Mouse (Mus musculus) erythroblast, embryonic 14.5 days (primary cell): ENCODE data around the gene Flna. TPM values are rescaled to one million over a fixed set of nuclear protein-coding genes. Genes with fewer than 3 reads are reported as not detected.

Experiments used
- H3K27me3 ChIP-seq: 2 replicates; pipeline ENCODE4 v1.6.1; 2012; ENCODE audit warnings: inconsistent platforms; ENCODE audit not compliant: control insufficient read depth
- H3K36me3 ChIP-seq: 2 replicates; pipeline ENCODE4 v1.6.1; 2012; ENCODE audit warnings: mild to moderate bottlenecking, inconsistent platforms; ENCODE audit not compliant: control insufficient read depth
- H3K4me1 ChIP-seq: 2 replicates; pipeline ENCODE4 v1.6.1; 2012; ENCODE audit warnings: inconsistent platforms; ENCODE audit not compliant: control insufficient read depth
- H3K4me3 ChIP-seq: replicated peaks from 2 replicates; pipeline ENCODE3; 2012; ENCODE audit warnings: moderate library complexity, mild to moderate bottlenecking, inconsistent platforms
- H3K9me3 ChIP-seq: 2 replicates; pipeline ENCODE4 v1.6.1; 2012; ENCODE audit warnings: low read length, inconsistent platforms, mixed read lengths; ENCODE audit not compliant: control insufficient read depth
- GATA1 ChIP-seq: IDR thresholded peaks from 2 replicates; pipeline ENCODE4 v1.6.1; 2012; ENCODE audit warnings: low read length, inconsistent platforms, mixed read lengths
- TAL1 ChIP-seq: IDR thresholded peaks from 3 replicates; pipeline ENCODE4 v1.6.1; 2012; ENCODE audit warnings: low read length, inconsistent platforms, mixed read lengths
- polyA plus RNA-seq: library from polyadenylated mRNA; stranded (reverse); fragments of >175 nt; gene quantifications from 2 replicates; pipeline ENCODE4 v1.2.3, GENCODE M21; 2012

The Flna gene
- 0.80 and 0.87 TPM in 2 replicates for polyA plus RNA-seq

DNA sequence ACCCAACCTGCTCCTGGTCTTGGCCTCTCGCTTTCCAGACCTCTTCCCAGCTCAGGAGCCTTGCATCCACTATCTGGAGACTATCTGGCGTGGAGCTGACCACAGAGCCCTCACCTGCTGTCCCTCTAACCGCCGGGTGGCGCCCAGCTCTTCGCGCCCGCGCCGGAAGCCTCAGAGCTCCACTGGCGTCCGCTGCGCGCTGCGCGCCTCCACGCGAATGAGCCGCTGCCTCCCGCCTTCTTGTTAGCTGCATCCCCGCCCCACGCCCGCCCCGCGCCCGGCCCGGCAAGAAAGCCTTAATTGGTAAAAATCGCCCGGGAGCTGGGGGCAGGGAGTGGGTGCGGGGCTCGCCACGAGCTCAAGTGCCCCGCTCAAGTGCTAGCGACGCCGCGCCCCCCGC lies at the start of gene Flna:
Gene Flna, minus strand, starts transcription at position 206 of the 400 bp plus-strand sequence.
- peak within 1 kb of the TSS; percentile 43 for H3K4me3 ChIP-seq
- TF ChIP-seq TAL1 = no peak
- no peak for TF ChIP-seq GATA1

DNA sequence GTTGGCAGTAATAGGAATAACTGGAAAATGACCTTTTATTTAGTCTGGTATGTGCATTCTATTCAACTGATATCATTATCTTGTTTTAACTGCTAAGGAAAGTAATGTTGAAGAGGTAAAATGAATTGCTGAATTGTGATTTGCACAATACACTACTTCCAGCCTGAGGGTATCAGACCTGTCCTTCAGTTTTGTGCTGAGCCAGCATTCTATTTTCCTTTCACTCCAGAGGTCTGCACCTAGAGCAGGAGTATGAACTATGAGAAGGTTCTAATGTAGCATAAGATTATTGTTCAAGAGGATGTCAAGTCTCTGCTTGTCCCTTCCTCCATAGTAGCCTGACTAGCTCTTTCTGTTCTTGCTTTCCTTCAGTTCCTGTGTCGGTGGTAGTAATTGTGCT lies 48.7 kb upstream of the Flna start:
- Histone ChIP-seq H3K4me1 (peaks cover 39% of the 10 kb centered on the region), H3K9me3 (peaks cover 3% of the 10 kb centered on the region; the same call in 1 of the 2 replicates), H3K27me3 (no peaks in the 10 kb centered on the region; the same call in 1 of the 2 replicates), H3K4me3 (peak overlapping the region; percentile 53), H3K36me3 (peaks cover 51% of the 10 kb centered on the region)
- TF ChIP-seq TAL1 (no peak), GATA1 (no peak)

More for the DNA sequence above, at the start of gene Flna:
- H3K27me3 ChIP-seq = peaks cover 19% of the 10 kb centered on the region
- peaks cover 7% of the 10 kb centered on the region for H3K9me3 ChIP-seq
- H3K36me3 ChIP-seq = no peaks in the 10 kb centered on the region
- peaks cover 39% of the 10 kb centered on the region for H3K4me1 ChIP-seq

DNA sequence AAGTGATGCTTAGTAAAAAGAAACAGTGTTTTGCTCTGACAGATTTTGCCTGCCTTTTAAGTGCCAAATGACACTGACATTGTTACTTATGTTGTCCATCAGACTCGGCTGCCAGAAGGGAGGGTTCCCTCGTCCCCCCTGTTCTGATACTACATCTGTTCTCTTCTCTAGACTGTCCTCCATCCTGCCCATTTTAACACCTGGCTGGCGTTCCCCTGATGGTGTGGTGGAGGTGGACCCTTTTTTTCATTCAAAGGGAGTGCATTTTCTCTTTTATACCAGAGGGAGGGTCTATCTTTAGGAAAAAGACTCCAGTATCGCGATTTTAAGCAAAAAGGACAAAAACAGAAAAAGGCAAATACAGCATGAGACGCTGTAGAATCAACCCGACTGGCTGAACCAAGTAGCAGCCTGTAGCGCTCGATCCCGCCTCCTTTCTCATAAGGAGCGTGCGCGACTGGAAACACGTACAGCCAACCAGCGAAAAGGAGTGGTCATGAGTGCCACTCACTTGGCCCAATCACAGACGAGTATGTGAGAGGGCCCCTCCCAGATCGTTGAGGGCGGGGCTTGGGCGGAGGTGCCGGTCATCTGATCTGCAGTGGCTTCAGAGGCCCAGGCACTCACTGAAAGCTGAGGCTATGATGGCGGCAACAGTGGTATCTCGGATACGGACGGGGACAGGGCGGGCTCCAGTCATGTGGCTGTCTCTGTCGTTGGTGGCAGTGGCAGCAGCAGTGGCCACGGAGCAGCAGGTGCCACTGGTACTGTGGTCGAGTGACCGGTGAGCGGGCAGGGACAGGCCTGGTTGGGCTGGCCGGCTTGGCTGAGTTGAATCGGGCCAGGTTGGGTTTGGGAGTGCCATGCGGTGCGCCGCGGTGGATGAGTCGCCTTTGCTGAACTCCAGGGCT lies 47.2 kb upstream of the Flna start, which contains the start of gene Atp6ap1:
Gene Atp6ap1, plus strand, starts transcription at position 560 of the 911 bp plus-strand sequence.
- Histone ChIP-seq H3K4me3 (peak within 1 kb of the TSS; percentile 83), H3K4me1 (peaks cover 39% of the 10 kb centered on the region), H3K27me3 (no peaks in the 10 kb centered on the region; the same call in 1 of the 2 replicates), H3K36me3 (peaks cover 35% of the 10 kb centered on the region), H3K9me3 (peaks cover 3% of the 10 kb centered on the region; the same call in 1 of the 2 replicates)
- TF ChIP-seq TAL1 (no peak), GATA1 (no peak)

DNA sequence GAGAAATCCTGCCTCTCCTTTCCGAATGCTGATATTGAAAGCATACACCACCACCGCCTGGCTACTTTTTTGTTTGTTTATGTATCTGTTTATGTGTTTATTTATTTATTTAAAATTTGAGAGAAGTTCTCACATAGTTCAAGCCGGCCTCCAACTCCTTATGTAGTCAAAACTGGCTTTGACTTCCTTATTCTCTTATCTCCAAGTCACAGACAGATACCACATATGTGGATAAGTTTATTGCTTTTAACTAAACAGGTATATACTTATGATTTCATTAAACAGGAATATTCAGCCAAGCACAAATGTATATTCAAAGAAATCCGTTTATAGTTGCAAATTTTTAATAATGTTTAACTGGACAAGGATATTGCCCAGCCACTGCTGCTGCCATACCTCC lies 43.8 kb upstream of the Flna start:
- TF ChIP-seq TAL1 = no peak
- no peak overlapping the region for H3K4me3 ChIP-seq
- H3K9me3 ChIP-seq = peaks cover 3% of the 10 kb centered on the region; the same call in 1 of the 2 replicates
- peaks cover 18% of the 10 kb centered on the region for H3K4me1 ChIP-seq
- no peaks in the 10 kb centered on the region; the same call in 1 of the 2 replicates for H3K27me3 ChIP-seq
- H3K36me3 ChIP-seq = peaks cover 21% of the 10 kb centered on the region

DNA sequence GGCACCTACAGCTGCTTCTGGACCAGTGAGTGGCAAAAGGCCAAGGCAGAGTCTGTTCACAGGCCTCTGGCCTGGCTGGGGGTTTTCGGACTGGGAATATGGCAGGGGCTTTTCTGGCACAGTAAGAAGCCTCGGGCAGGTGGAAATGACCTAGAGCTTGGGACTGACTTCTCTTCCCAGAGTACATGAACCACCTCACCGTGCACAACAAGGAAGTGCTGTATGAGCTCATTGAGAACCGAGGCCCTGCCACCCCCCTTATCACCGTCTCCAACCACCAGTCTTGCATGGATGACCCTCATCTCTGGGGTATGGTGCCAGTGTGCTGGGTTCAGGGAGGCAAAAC lies 33.4 kb upstream of the Flna start:
- Histone ChIP-seq H3K27me3 (peaks cover 5% of the 10 kb centered on the region; the same call in 1 of the 2 replicates), H3K36me3 (peaks cover 29% of the 10 kb centered on the region), H3K4me1 (peaks cover 38% of the 10 kb centered on the region), H3K4me3 (peak overlapping the region; percentile 73), H3K9me3 (peaks cover 4% of the 10 kb centered on the region; the same call in 1 of the 2 replicates)
- TF ChIP-seq TAL1 (no peak), GATA1 (no peak)

DNA sequence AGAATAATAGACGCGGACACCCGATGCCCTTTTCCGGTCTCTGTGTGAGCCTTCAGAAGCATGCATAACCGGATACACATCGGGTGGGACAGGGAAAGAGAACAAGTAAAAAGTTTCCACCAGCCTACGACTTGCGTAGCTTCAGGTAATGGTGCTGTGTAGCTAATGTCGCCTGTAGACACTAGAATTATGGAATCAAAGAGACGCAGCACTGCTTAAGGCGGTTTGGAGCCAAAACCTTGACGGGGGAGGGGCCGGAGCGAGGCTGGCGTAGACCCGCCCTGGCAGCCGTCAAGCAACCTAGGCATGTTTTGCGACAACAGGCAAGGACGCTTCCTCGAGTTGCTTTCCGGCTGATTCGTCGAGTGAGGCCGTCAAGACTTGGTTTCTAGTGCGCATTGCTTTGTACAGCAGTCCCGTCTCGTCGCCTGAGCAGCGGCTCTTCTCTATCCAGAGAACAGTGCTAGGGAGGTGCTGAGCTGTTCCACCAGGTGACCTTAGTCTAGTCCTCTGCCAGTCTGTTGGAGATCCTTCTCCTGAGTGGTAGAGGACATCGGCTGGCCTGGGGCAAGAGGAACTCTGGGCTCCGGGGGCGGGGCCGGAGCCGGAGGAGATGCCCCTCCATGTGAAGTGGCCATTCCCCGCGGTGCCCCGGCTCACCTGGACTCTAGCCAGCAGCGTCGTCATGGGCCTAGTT lies 32.9 kb upstream of the Flna start:
- Histone ChIP-seq H3K36me3 (peaks cover 27% of the 10 kb centered on the region), H3K27me3 (peaks cover 5% of the 10 kb centered on the region; the same call in 1 of the 2 replicates), H3K4me3 (peak overlapping the region; percentile 73), H3K4me1 (peaks cover 40% of the 10 kb centered on the region), H3K9me3 (peaks cover 4% of the 10 kb centered on the region; the same call in 1 of the 2 replicates)
- TF ChIP-seq GATA1 (no peak), TAL1 (no peak)

DNA sequence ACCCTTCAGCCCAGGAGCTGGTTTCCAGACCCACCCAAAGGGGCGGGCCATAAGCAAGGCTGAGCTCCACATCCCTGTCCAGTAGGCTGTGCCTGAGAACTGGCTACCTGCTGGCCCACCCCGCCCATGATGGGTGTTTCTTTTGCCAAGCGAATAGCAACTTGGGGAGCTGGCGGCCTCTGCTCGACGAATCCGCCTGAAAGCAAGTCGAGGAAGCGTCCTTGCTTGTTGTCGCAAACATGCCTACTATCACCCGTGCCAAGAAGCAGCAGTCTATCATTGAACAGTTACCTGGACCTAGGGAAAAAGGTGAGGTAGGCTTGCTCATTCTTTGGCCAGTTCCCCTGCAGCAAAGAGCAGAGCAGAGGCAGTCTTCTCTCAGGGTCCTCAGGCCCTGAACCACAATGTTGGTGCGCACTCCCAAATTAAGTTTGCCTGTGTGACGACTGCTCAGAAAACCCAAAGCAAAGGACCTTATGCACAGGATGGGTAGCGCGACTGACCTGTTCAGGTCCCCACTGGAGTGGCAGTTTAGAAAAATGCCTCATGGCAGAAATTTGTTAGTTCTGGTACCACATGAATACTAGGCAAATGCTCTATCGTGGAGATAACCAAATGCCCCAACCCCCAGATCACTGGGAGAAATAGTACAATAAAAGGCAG lies 32.2 kb upstream of the Flna start, which contains the start of the genes Taz and Dnase1l1:
Gene Taz, plus strand, starts transcription at position 181 of the 663 bp plus-strand sequence.
Gene Dnase1l1, minus strand, starts transcription at position 606 of the 663 bp plus-strand sequence.
- Histone ChIP-seq H3K9me3 (peaks cover 4% of the 10 kb centered on the region; the same call in 1 of the 2 replicates), H3K4me3 (peak within 1 kb of the TSS; percentile 73), H3K27me3 (peaks cover 5% of the 10 kb centered on the region; the same call in 1 of the 2 replicates), H3K4me1 (peaks cover 42% of the 10 kb centered on the region), H3K36me3 (peaks cover 33% of the 10 kb centered on the region)
- TF ChIP-seq GATA1 (no peak), TAL1 (no peak)

DNA sequence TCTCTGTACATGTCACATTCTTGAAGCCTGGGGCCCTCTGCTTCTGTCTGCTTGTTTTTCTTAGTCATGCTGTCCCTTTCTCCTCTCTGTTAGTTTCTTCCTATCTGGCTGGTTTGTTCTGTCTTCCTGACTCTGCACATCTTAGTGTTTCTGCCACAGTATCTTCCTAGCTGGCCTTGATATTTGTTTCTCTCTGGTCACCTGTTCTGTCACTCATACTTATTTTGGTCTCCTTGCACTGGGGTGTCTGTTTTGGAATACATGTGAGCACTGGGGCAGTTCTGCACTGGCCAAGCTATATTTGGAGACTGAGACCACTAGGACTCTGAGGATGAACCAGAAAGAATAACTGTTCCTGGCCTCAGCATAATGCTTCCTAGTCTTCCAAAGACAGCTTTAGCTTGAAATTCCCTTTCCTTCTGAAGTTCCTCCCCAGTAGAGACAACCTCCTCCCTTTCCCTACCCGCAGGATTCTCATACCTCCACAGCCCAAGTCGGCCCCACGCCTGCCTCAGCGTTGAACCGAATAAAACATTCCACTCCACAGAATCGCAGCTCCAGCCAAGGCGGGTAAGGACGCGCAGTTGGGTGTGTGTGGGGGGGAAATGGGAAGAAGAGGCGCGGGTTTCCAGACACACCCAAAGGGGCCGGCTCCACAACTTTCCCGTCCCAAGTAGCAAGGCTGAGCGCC lies 31.6 kb upstream of the Flna start:
- Histone ChIP-seq H3K36me3 (peaks cover 40% of the 10 kb centered on the region), H3K27me3 (peaks cover 5% of the 10 kb centered on the region; the same call in 1 of the 2 replicates), H3K9me3 (peaks cover 4% of the 10 kb centered on the region; the same call in 1 of the 2 replicates), H3K4me1 (peaks cover 42% of the 10 kb centered on the region), H3K4me3 (peak overlapping the region; percentile 73)
- no peak for TF ChIP-seq GATA1
- no peak for TF ChIP-seq TAL1
